21 mouse cellular contexts compared by ENCODE assay signal in the genomic region with DNA sequence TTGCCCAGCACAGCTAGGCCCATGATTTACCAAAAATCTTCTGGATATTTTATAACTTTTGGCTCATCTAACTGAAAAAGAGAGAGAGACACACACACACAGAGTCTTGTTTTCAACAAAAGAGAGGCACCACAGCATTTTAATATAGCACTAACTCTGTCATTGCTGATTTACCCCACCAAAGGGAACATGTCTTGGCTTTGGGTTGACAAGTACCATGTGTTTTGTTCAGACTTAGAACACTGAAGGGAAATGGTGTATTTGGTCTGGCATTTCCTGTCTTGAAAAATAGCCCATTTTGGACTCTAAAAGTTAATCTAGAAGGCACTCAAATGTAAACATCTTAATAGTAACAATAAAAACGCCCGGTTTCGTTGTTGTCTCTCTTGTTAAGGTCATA.
DNase-seq lines count a peak whose midpoint lies in the region; ATAC-seq and TF ChIP-seq lines count a peak whose summit lies in the region.
"Had no signal": no experiment of that assay in that cellular context is flagged by ENCODE, and none has a peak within 500 bp of the region (broad histone marks: within the 10 kb centered on the region; RNA-seq: fewer than 3 reads in every experiment).

No protein-coding gene starts in this region.

- no peak for ATAC-seq in heart, embryonic 15.5 days (replicated peaks; ENCODE audit: insufficient number of reproducible peaks, insufficient read depth, low FRiP score, low read depth)
- no peak for ATAC-seq in heart, embryonic 11.5 days (replicated peaks; ENCODE audit: insufficient number of reproducible peaks, low FRiP score, low TSS enrichment)
- no peak for ATAC-seq in kidney, embryonic 14.5 days (ENCODE audit: low FRiP score, low TSS enrichment)
- ATAC-seq in kidney, embryonic 16.5 days (ENCODE audit: low FRiP score, low TSS enrichment): peak; percentile 69; the same call in 1 of the 2 replicates
- ATAC-seq in kidney, postnatal 0 days (replicated peaks; ENCODE audit: low FRiP score, low read depth): no peak
- ATAC-seq in forebrain, embryonic 14.5 days: no peak
- ATAC-seq: forebrain, embryonic 15.5 days; hindbrain, embryonic 16.5 days; inflammation-experienced regulatory T-cells, adult 6 months had no signal

- no peaks in the 10 kb centered on the region for H3K36me3 ChIP-seq in heart, embryonic 15.5 days
- H3K36me3 ChIP-seq in heart, embryonic 11.5 days (ENCODE audit: control insufficient read depth, insufficient read depth, low read length): no peaks in the 10 kb centered on the region
- H3K36me3 ChIP-seq in kidney, adult 2 months (ENCODE audit: control insufficient read depth, insufficient read depth, low read length): no peaks in the 10 kb centered on the region
- no peaks in the 10 kb centered on the region for H3K36me3 ChIP-seq in kidney, embryonic 14.5 days (ENCODE audit: control insufficient read depth, insufficient read depth, low read length)
- H3K36me3 ChIP-seq in kidney, embryonic 16.5 days (ENCODE audit: insufficient read depth, low read length): no peaks in the 10 kb centered on the region
- H3K36me3 ChIP-seq in kidney, postnatal 0 days (ENCODE audit: insufficient read depth, low read length): no peaks in the 10 kb centered on the region
- no peaks in the 10 kb centered on the region for H3K36me3 ChIP-seq in forebrain, embryonic 14.5 days (ENCODE audit: control insufficient read depth, insufficient read depth, low read length)
- H3K36me3 ChIP-seq: embryonic facial prominence, embryonic 15.5 days; forebrain, embryonic 10.5 days; forebrain, embryonic 15.5 days had no signal

- TF ChIP-seq CTCF in kidney, adult 2 months (conservative IDR thresholded peaks at IDR 0.05; ENCODE audit: insufficient read depth, insufficient read length, low read depth, low read length): no peak
- no peak for TF ChIP-seq CTCF in kidney, postnatal 0 days (IDR thresholded peaks at IDR 0.05; ENCODE audit: low read depth)

- no peaks in the 10 kb centered on the region for H3K27me3 ChIP-seq in heart, embryonic 15.5 days
- H3K27me3 ChIP-seq in heart, embryonic 11.5 days (ENCODE audit: control insufficient read depth, insufficient read depth, low read length): no peaks in the 10 kb centered on the region
- H3K27me3 ChIP-seq in kidney, adult 2 months (replicated peaks; ENCODE audit: control insufficient read depth, insufficient read depth, low read length): no peaks in the 10 kb centered on the region
- no peaks in the 10 kb centered on the region for H3K27me3 ChIP-seq in kidney, embryonic 14.5 days (ENCODE audit: control insufficient read depth, insufficient read depth, low read length)
- H3K27me3 ChIP-seq in kidney, embryonic 16.5 days (ENCODE audit: insufficient read depth, low read length): no peaks in the 10 kb centered on the region
- no peaks in the 10 kb centered on the region for H3K27me3 ChIP-seq in kidney, postnatal 0 days (ENCODE audit: insufficient read depth, low read length)
- H3K27me3 ChIP-seq in forebrain, embryonic 14.5 days (replicated peaks; ENCODE audit: control insufficient read depth, insufficient read depth, low read length): no peaks in the 10 kb centered on the region
- H3K27me3 ChIP-seq: embryonic facial prominence, embryonic 15.5 days; forebrain, embryonic 15.5 days had no signal

- peak; percentile 10 for DNase-seq in kidney, adult 2 months
- DNase-seq in kidney, postnatal 0 days (ENCODE audit: low spot score): peak; percentile 83
- no peak for DNase-seq in adrenal gland, adult (ENCODE audit: inconsistent age in 2 of 2, low spot score in 1 of 2)
- no peak for DNase-seq in forebrain, embryonic 14.5 days (ENCODE audit: low spot score)
- DNase-seq: adrenal gland, adult 8-10 months; adrenal gland, postnatal 36 days; cerebellum, adult 2 months; cerebellum, postnatal 14 days; embryo, embryonic 11 days; gastrocnemius, postnatal 36 days; heart, adult 11 months had no signal

- no peaks in the 10 kb centered on the region for H3K4me1 ChIP-seq in heart, embryonic 15.5 days (replicated peaks)
- H3K4me1 ChIP-seq in heart, embryonic 11.5 days (ENCODE audit: control insufficient read depth, insufficient read depth, low read length): no peaks in the 10 kb centered on the region
- no peaks in the 10 kb centered on the region for H3K4me1 ChIP-seq in kidney, adult 2 months (ENCODE audit: control insufficient read depth, insufficient read depth, low read length)
- H3K4me1 ChIP-seq in kidney, embryonic 14.5 days (ENCODE audit: control insufficient read depth, insufficient read depth, low read length): no peaks in the 10 kb centered on the region
- no peaks in the 10 kb centered on the region for H3K4me1 ChIP-seq in kidney, embryonic 16.5 days (ENCODE audit: insufficient read depth, low read length)
- H3K4me1 ChIP-seq in kidney, postnatal 0 days (replicated peaks; ENCODE audit: insufficient read depth, low read length): no peaks in the 10 kb centered on the region
- H3K4me1 ChIP-seq in forebrain, embryonic 14.5 days (ENCODE audit: control insufficient read depth, insufficient read depth, low read length): no peaks in the 10 kb centered on the region
- H3K4me1 ChIP-seq: embryonic facial prominence, embryonic 15.5 days; forebrain, embryonic 10.5 days; forebrain, embryonic 15.5 days had no signal

- no peaks in the 10 kb centered on the region for H3K9me3 ChIP-seq in heart, embryonic 15.5 days (replicated peaks)
- H3K9me3 ChIP-seq in heart, embryonic 11.5 days (replicated peaks; ENCODE audit: control insufficient read depth, low read length): no peaks in the 10 kb centered on the region
- no peaks in the 10 kb centered on the region for H3K9me3 ChIP-seq in kidney, embryonic 14.5 days (ENCODE audit: control insufficient read depth, low read length)
- H3K9me3 ChIP-seq in kidney, embryonic 16.5 days (ENCODE audit: low read length): no peaks in the 10 kb centered on the region
- H3K9me3 ChIP-seq in kidney, postnatal 0 days (replicated peaks; ENCODE audit: low read length): no peaks in the 10 kb centered on the region
- no peaks in the 10 kb centered on the region for H3K9me3 ChIP-seq in forebrain, embryonic 14.5 days (replicated peaks; ENCODE audit: control insufficient read depth, low read length)
- H3K9me3 ChIP-seq: embryonic facial prominence, embryonic 15.5 days; forebrain, embryonic 10.5 days; forebrain, embryonic 15.5 days had no signal

- no peak overlapping the region for H3K4me3 ChIP-seq in heart, embryonic 15.5 days
- H3K4me3 ChIP-seq in heart, embryonic 11.5 days (ENCODE audit: low read depth, low read length): no peak overlapping the region
- no peak overlapping the region for H3K4me3 ChIP-seq in kidney, adult 2 months (ENCODE audit: insufficient read depth, low read depth, low read length)
- no peak overlapping the region for H3K4me3 ChIP-seq in kidney, embryonic 14.5 days (ENCODE audit: low read length)
- H3K4me3 ChIP-seq in kidney, embryonic 16.5 days (ENCODE audit: low read length): no peak overlapping the region
- H3K4me3 ChIP-seq in kidney, postnatal 0 days (replicated peaks; ENCODE audit: low read depth, low read length): no peak overlapping the region
- no peak overlapping the region for H3K4me3 ChIP-seq in forebrain, embryonic 14.5 days (ENCODE audit: low read depth, low read length)
- H3K4me3 ChIP-seq: embryonic facial prominence, embryonic 15.5 days; erythroblast, embryonic 14.5 days; forebrain, embryonic 10.5 days; forebrain, embryonic 15.5 days had no signal

- no peak for TF ChIP-seq POLR2A in kidney, adult 2 months (IDR thresholded peaks at IDR 0.05; ENCODE audit: low read depth, low read length)

- peak overlapping the region; percentile 20; the same call in 1 of the 2 replicates for H3K27ac ChIP-seq in heart, embryonic 15.5 days
- H3K27ac ChIP-seq in heart, embryonic 11.5 days (ENCODE audit: low read depth, low read length): no peak overlapping the region
- peak overlapping the region; percentile 23; the same call in 1 of the 2 replicates for H3K27ac ChIP-seq in kidney, adult 2 months (ENCODE audit: insufficient read depth, low read depth, low read length)
- no peak overlapping the region for H3K27ac ChIP-seq in kidney, embryonic 14.5 days (ENCODE audit: low read depth, low read length)
- H3K27ac ChIP-seq in kidney, embryonic 16.5 days (ENCODE audit: low read length): no peak overlapping the region; the same call in 1 of the 2 replicates
- H3K27ac ChIP-seq in kidney, postnatal 0 days: peak overlapping the region; percentile 2; the same call in 1 of the 2 replicates
- H3K27ac ChIP-seq in forebrain, embryonic 14.5 days (ENCODE audit: low read depth, low read length): no peak overlapping the region
- H3K27ac ChIP-seq: embryonic facial prominence, embryonic 15.5 days; forebrain, embryonic 10.5 days; forebrain, embryonic 15.5 days had no signal

- WGBS in heart, embryonic 15.5 days: 59% methylated on average over 3 of the region's 3 CpGs
- 66% methylated on average over 3 of the region's 3 CpGs for WGBS in heart, embryonic 11.5 days (ENCODE audit: insufficient replicate concordance)
- whole genome bisulfite sequencing in kidney, adult 2 months: 46% methylated on average over 3 of the region's 3 CpGs
- WGBS in kidney, embryonic 14.5 days: 51% methylated on average over 3 of the region's 3 CpGs
- 51% methylated on average over 3 of the region's 3 CpGs for WGBS in kidney, embryonic 16.5 days
- 39% methylated on average over 3 of the region's 3 CpGs for WGBS in kidney, postnatal 0 days
- WGBS in forebrain, embryonic 14.5 days: 88% methylated on average over 3 of the region's 3 CpGs

- H3K4me2 ChIP-seq in heart, embryonic 15.5 days: no peak overlapping the region
- no peak overlapping the region for H3K4me2 ChIP-seq in heart, embryonic 11.5 days
- no peak overlapping the region for H3K4me2 ChIP-seq in kidney, embryonic 14.5 days (replicated peaks; ENCODE audit: low read depth, low read length)
- H3K4me2 ChIP-seq in kidney, embryonic 16.5 days (replicated peaks; ENCODE audit: low read depth, low read length): no peak overlapping the region
- no peak overlapping the region for H3K4me2 ChIP-seq in kidney, postnatal 0 days (ENCODE audit: low read length)
- no peak overlapping the region for H3K4me2 ChIP-seq in forebrain, embryonic 14.5 days (ENCODE audit: low read length)
- H3K4me2 ChIP-seq: embryonic facial prominence, embryonic 15.5 days; forebrain, embryonic 15.5 days had no signal

- no peak overlapping the region for H3K9ac ChIP-seq in heart, embryonic 15.5 days
- H3K9ac ChIP-seq in heart, embryonic 11.5 days (ENCODE audit: low read depth, low read length): no peak overlapping the region
- no peak overlapping the region for H3K9ac ChIP-seq in kidney, embryonic 14.5 days (ENCODE audit: low read depth, low read length)
- H3K9ac ChIP-seq in kidney, embryonic 16.5 days (replicated peaks; ENCODE audit: low read length): no peak overlapping the region
- no peak overlapping the region for H3K9ac ChIP-seq in kidney, postnatal 0 days (ENCODE audit: low read depth, low read length)
- no peak overlapping the region for H3K9ac ChIP-seq in forebrain, embryonic 14.5 days (ENCODE audit: low read length)
- H3K9ac ChIP-seq: embryonic facial prominence, embryonic 15.5 days; forebrain, embryonic 15.5 days had no signal

Comparison
In these comparisons a context has a peak if more than half of its experiments do, and no peak if none do; other contexts are left out.
1. H3K27ac ChIP-seq: peak in heart, embryonic 15.5 days (single experiment), kidney, adult 2 months (single experiment) and kidney, postnatal 0 days (single experiment); none in heart, embryonic 11.5 days (single experiment), kidney, embryonic 14.5 days (single experiment), kidney, embryonic 16.5 days (single experiment) and forebrain, embryonic 14.5 days (single experiment).
2. DNase-seq: peak in kidney, adult 2 months (single experiment) and kidney, postnatal 0 days (single experiment); none in adrenal gland, adult (0 of 2) and forebrain, embryonic 14.5 days (single experiment).